Mouse (Mus musculus) cerebellum, postnatal 25 days (tissue): ENCODE data around the gene Dnajc5.

Source experiments
- DNase-seq, 2 experiments: peaks; one replicate each; pipeline ENCODE4 v3.0.0; 2021; ENCODE audit warnings: mixed read lengths in 2 of 2

Gene Dnajc5

DNA sequence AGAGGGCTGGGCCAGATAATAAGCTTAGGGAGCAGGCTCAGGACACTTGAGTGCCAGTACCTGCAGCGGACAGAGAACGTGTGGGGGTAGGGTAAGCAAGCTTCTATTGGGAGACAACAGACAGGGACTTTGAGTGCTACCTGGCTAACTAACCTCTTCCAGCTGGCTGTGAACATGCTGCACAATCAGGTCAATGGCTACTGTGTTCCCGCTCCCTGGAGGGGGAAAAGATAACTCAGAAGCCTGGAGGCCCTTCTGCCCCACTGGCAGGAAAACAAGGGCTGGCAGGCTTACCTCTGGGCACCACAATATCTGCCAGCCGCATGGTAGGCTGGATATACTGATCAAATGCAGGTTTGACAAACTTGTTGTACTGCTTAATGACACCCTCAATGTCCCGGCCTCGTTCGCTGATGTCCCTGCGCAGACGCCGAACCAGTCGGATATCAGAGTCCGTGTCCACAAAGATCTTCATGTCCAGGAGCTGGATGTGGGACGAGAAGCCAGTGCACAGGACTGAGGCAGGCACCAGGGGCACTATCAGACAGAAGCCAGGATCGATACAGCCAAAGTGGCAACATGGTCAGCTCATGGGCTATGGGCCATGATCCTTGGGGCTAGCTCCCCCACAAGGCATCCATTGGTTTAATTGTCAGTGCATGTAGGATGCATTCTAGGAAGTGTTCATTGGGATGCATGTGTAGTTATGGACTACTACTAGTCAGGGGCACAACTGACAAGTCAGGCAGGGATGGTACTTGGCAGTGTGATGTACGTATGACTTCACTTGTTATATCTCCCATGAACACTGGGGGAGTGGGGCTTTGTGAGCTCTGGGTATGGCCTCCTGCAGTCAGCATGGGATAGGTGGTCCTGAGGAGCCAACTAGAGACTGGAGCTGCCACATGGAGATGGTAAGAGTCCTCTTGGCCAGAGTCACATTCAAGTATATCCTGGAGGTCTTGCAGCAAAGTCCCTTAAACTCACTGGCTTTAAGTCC lies 52.9 kb downstream of the Dnajc5 start:
- DNase-seq: peak; percentile 62 to 64

DNA sequence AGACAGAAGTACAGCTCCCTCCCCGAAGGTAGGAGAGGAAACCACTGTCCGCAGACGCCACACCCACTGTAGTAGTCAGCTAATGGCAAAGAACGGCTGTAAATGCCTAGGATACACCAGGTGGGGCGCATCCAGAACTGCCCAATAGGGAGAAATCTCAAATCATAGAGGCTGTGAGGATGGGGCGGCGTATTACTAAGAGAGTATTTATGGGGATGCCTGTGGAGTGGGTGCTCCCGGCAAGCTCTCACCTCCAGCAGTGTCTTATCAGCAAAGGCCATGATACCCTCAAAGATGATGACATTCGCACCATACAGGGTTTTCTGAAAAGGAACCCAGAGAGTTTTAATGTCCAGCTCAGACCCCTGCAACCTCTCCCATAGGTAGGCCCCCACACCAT lies 53.7 kb downstream of the Dnajc5 start:
- peak in 1 of 2 experiments; percentile 9 for DNase-seq

DNA sequence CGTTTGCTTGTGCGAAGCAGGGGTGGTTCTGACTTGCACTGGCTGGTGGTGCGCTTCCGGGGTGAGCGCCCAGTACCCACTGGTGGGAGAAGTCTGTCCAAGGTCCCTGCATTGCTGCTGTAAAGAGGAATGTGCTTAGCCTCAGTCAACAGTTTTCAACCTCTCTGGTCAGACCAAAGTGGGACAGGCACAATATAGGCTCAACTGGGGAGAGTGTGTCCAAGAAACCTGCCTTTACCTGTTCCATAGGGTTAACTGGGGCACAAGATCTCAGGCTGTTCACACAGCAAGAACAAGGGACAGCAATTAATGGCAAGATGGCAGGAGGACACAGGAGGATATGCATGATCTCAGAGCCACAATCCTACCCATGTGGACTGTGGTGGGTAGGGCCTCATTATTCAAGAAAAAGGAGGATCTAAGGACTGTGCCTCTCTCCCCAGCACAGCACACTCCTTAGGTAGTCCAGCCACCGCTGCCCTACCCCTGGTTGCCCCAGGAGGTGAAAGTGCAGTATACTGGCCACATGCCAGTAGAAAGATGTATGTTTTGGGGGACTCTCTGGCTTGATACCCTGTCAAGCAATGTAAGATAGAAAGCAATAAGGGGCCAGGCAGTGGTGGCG lies 54.7 kb downstream of the Dnajc5 start:
- peak in 1 of 2 experiments; percentile 1 for DNase-seq

DNA sequence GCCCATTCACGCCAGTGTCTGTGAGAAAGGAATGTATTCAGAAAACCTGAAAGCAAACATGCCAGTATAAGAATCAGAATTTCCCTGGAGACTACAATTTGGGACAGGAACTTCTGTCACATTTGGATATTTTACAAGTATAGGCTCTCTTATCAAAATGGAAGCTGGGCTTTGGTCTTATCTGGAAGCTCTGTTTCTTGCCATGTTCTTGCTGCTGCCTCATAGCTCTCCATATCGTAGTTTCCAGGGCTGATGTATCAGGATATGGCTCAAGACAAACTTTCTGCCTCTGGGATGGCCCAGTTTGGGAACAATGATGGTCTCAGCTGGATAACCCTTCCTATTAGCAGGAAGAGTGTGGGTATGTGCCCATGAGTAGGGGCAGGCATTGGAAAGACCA lies 56.3 kb downstream of the Dnajc5 start:
- peak in 1 of 2 experiments; percentile 6 for DNase-seq

DNA sequence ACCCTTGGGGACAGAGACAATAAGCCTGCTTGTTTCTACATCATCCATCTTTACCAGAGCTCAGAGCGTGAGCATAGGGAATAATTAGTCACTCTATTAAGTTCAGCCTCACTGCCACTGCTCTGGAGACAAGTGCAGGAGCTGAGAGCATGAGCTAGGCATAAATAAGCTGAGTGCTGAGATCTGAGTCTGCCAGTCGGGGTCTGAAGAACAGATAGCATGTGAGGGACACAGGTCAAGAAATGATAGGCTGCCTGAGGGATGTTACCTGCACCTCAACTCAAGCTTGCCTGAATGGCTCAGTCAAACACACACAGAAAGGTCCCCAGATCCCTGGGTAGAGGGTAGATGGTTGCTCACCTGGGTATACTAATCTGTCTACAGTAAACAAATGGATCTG lies 56.8 kb downstream of the Dnajc5 start:
- peak; percentile 4 to 32 for DNase-seq

DNA sequence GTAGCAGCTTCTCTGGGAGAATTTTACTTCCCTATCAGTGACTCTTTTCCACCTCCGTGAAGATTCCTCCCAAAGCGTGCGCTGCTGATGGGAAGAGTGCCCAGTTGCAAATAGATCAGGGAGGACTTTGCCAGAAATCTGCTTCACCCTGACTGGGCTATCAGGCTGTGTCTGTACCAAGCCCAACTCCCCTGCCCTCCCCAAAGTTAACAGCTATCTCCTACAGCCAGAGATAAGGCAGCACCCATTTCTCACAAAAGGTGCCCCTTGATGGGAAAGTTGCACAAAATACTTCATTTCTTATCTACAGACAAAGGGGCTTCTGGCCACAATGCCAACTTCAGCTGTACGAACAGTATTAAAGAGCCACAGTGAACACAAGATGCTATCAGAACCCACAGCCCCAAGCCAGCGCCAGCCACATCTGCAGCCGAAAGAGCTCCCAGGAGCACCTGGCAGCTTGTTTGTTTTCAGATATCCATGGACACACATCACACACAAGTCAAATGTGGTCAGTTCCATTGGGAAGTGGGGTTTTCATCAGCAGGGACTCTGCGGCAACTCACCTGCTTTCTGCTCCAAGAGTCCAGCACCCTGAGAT lies 57.8 kb downstream of the Dnajc5 start:
- DNase-seq: peak; percentile 63 to 71

DNA sequence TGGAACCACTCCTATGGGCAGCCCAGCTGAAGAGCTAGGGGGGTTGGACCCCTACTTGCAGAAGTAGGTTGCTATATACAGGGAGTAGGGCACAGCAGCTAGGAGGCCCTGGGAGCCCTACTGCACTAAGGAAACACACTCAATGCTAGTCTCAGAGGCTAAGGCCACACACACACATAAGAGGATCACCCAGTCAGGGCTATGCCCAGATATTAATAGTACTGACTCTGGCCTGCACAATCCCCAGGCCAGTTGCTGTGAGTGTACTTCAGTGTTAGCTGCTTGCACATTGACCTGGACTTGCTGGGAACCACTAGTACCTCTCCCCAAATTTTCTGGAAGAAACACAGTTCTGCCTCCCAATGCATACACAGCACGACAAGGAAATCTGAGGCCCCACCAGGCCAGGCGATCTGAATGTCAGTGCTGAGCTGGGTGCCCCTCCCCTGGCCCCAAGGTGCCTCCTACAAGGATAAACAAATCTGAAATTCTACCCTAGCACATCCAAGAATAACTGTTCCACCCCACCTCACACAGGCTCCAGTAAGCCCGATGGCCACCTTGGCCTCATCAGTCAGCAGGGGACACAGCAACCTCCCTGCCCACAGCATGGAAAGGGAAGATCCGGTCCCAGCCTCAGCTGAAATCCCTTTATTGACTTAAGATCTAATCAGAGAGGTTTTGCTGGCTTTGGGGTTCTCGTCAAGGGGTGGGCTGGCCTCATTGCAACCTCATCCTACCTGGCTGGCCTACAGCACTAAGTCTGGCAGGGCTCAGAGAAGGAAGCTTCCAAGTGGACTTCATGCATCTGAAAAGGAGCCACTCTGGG lies 58.7 kb downstream of the Dnajc5 start:
- DNase-seq: peak in 1 of 2 experiments; percentile 19

DNA sequence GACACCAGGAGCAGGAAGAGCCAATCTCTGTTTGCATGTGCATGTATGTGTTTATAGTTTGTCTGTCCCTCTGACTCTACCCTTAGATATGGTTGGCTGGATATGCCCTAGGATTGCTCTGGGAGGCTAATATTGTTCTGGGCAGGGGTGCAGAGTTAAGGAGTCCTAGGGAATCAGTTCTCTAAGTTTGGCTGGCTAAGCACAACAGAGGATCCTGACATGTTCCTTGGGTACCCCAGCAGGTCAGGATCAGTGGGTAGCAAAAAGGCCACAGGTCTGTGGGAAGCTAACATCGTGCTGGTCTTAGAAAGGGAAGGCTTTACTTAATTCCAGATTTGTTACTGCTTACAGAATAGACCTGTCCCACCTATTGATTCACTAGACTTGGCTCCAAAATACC lies 59.4 kb downstream of the Dnajc5 start:
- DNase-seq: peak in 1 of 2 experiments; percentile 11

DNA sequence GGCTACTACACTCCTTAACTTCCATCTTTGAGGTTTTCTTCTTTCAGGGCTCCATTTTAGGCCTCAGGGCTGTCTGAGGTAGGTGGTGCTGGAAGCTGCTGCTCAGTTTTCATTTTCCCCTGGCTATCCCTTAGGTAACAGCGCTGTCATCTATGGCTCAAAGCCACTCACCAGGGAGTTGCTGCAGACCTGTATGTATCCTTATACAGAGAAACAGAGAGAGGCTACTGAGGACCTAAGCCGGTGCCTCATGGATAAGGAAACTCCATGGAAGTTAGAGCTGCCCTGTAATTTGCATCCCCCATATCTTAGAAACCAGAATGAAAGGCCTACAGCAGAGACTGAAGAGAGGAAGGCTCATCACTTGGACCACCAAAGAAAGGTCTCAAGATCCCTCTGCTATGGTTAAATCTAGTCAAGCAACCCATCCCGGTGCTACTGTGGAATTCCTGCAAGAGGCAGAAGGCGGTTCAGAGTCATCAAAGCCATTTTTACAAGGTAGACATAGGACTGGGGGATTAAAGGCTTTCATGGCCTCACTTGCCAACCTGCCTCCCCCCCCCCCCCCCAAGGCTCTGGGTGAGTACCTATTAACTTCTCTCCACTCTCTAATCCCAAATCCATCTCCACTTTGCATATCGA lies 60.0 kb downstream of the Dnajc5 start:
- DNase-seq: peak in 1 of 2 experiments; percentile 5

DNA sequence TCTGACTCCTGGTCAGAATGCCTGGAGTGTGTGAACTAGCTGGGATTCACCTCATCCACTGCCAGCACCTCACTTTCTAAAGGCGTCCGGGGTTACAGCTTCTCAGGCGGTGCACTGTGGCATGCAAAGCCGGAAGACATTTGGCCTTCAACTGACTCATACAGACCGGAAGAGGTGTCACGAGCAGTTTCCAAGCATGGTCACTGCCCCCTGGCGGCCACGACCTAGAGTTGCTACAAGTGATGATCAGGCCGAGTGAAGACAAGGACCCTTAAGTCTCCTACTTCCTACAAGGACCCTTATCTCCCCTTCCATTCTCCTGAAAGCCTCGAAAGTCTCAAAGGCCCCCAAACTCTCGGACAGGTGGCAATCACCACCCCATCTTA lies 60.7 kb downstream of the Dnajc5 start:
- peak; percentile 85 to 86 for DNase-seq

DNA sequence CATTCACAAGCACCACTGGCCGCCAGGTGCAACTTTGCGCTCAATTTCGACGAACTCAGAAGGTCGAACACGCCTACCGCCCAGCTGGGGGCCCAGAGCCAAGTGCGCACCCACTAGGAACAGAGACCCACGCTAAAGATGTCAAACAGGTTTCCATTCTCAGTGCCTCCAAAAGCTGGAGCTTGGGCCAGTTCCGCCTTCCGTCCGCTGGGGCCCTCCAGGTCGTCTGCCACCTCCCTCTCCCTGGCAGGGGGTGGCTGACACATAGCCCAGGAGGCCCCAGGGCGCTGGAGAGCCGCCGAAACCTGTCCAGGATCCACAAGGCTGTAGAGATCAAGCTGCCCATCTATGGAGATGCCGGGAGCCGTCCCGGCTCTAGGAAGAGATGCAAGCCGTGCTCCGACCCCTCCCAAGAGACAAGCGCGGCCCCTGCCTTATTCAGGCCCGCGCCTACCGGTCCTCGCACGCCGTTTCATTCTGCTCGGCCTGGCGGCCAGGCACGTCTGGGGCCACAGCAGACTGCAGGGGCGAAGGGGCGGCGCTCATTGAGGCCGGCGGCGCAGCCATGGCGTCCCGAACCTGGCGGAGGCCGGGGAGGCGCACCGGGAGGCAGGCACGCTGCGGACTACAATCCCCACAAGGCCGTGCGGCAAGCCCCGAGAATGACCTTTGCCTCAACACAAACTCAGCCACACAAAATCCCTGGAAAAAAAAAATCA lies 61.3 kb downstream of the Dnajc5 start:
- peak; percentile 91 to 93 for DNase-seq

DNA sequence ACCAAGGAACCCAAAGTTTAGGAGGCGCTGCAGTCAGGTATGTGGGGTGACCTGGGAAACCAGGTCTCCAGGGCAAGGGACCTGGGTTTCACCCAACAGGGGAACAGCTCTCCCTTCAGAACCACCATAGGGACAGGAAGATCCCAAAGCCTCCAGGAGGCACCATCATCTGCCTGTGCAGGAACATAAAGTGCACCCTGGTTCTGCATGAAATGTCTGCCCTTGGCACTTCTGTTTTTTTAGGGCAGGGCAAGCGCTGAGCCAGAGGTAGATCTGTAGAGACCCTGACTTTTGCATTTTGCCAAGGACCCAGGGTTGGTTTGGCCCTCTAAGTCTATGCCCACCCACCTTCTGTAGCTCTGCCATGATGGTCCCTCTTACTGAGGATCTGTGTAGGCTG lies 62.1 kb downstream of the Dnajc5 start:
- no peak for DNase-seq

DNA sequence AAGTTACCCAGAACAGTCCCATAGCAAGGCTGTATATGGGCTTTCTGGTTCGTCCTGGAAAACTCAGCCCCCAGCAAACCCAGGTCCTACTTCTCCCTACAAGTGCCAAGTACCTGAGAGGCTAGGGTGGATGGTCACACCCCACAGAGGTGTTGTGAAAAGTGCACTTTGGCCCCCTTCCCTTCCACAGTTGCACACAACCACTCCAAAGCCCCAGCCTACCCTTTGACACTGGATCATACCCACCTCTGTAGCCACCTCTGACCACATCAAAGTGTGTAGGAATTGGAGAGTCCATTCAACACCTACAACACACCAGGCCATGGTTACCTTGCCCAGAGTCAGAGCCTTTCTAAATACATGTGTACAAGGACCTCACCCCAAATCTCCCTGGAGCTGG lies 62.7 kb downstream of the Dnajc5 start:
- DNase-seq: peak in 1 of 2 experiments; percentile 7

DNA sequence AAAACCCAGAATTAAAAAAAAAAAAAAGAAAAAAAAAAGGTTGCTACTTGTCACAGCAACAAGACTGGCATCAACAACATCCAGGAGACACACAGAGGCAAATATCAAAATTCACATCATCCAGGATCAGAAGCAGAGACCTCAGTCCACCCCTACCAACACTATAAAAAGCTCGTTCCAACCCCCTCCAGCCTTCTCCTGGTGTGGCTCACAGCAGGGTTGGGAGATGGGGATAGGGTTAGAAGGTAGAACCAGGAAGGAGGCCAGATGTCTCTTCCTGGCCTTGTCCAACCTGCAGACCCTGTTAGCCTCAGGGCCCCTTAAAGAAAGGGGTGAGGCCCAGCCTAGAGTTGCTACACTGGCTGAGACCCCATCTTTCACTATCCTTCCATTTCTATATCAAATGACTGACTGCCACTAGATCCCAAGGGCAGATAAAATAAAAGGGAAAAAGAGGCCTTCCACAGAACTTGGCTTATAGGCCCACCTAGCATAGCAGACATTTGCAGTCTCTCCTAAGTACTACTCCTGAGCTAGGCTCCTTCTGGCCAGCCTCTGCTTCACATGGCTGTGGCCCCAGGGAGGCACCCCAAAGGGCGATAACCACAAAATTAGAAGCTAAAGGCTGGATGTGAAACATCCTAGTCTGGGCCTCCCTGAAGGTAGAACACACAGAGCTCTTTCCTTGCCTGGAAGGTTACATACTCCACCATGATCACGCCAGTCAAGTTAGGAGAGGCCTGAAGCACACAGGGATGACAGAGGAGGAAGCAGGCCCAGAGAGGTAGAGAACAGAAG lies 63.4 kb downstream of the Dnajc5 start:
- no peak for DNase-seq

DNA sequence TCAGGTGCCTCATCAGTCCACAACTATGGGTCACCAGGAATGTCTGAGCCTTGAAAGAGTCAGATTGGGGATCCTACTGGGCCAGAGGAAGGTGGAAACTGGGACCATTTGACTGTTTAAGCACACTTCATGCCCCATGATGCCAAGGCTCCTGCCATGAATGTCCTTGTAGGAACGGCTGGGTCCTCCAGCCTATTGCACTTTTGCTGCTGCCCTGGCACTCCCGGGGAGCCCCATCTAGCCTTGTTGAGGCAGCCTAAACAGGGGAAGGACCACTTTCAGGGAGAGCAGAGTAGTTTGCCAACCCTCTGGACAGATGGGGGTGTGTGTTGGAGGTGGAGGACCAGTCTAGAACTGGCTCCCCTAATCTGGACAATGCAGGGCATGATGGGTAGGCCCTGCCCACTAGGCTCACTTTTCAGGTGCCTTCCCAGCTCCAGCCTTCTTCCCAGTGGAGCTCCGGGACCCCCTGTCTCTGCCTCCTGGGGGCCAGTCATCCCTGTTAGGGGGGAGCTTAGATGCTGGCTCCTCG lies 64.2 kb downstream of the Dnajc5 start, which contains the start of gene Uckl1:
TSS of gene Uckl1 (minus strand) at position 482 of the 532 bp plus-strand sequence.
- peak in 1 of 2 experiments; percentile 6 for DNase-seq

DNA sequence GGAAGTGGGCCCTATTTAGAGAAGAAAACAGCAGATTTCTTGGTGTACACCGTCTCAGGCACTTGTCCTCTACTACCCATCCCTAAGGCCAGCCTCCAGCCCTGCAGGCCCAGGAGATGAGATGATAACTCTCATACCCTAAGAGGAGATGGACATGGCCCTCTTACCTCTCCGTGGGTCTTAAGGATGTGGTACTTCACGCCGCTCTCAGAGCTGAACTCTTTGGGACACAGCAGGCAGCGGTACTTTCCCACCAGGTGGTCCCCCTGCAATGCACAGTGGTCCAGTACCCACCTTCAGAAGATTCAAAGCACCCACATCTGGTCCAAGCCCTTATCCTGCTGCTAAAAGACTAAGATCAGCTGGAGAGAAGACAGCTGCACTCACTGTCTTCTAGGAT lies 65.2 kb downstream of the Dnajc5 start:
- DNase-seq: no peak

DNA sequence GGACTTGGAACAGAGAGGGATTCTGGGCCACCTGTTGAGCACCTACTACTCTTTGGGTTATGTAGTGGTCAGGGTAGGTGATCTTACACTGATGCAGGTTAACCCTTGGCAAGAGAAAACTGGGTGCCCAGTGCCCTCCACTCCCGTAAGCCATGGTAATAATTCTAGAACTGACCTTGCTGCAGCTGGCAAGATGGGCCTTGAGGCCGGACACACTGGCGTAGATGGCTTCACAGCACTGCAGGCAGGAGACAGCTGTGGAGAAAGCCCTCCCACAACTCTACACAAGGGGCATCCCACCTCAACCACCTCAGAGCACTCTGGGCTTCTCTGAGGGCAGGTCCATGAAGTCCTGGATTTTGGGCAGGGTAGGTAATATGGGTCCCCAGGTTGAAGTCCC lies 65.8 kb downstream of the Dnajc5 start:
- DNase-seq: no peak

DNA sequence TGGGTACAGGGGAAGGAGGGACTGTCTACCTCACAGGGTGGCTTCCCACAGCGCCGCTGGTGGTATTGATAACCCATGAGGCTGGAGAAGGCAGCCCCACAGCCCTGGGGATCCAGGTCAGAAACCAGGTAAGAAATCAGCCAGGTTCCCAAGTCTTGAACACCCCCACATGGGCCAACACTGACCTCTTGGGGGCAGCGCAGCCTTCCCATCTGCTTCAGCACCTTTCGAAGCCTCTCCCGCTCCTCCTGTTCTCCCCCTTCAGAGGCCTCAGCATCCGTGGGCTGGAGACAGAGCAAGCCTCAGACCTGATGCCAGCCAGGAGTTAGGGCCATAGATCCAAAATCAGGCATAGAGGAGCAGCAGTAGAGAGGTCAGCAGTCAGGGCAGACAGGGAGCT lies 67.5 kb downstream of the Dnajc5 start:
- DNase-seq: peak in 1 of 2 experiments; percentile 31

DNA sequence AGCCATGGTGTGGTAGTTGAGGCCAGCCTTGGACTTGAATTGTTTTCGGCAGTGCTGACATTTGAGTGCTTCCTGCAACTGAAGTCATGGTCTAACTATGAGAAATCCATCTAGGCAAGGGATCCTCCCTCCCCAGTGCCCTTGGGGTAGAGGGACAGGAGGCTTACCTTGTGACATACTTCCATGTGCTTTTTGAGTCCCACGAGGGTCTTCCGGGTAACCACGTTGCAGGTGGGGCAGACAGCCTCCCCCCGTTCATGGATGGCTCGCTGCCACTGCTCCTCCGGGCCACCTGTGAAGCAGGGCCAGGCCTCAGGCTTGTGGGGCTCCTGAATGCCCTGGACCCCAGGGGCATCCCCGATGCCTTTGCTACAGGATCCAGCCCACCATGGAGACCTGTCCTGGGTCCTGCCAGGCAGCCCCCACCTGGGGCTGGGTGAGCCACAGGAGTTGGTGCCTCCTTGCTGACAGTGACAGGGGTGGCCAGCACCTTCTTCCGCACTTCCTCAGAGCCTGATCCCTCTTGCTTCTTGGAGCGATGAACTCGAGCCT lies 68.0 kb downstream of the Dnajc5 start:
- peak in 1 of 2 experiments; percentile 29 for DNase-seq
